In genomic region chr11:21369248-21370016, GRCm38 (mm10) we compare ENCODE assay signal across 8 mouse cellular contexts. TPM values are rescaled to one million over a fixed set of nuclear protein-coding genes. Genes with fewer than 3 reads are reported as not detected.
A peak's percentile ranks its signal among the peaks of the same experiment; 100 is the strongest.
DNase-seq lines count a peak whose midpoint lies in the region; ATAC-seq and TF ChIP-seq lines count a peak whose summit lies in the region.

No protein-coding gene starts in this region.

- no peak for ATAC-seq in kidney, embryonic 14.5 days (ENCODE audit: low FRiP score, low TSS enrichment)
- ATAC-seq in megakaryocyte progenitor cell, adult 5-6 weeks (replicated peaks; ENCODE audit: poor library complexity): peak; percentile 27

- no peaks in the 10 kb centered on the region for H3K36me3 ChIP-seq in kidney, embryonic 14.5 days (ENCODE audit: control insufficient read depth, insufficient read depth, low read length)
- H3K36me3 ChIP-seq in hindbrain, embryonic 10.5 days: no peaks in the 10 kb centered on the region

- TF ChIP-seq CTCF in cortical plate, adult 2 months (IDR thresholded peaks at IDR 0.05; ENCODE audit: extremely low read depth, insufficient read depth, low read length): no peak

- no peaks in the 10 kb centered on the region for H3K9me3 ChIP-seq in kidney, embryonic 14.5 days (ENCODE audit: control insufficient read depth, low read length)
- no peaks in the 10 kb centered on the region for H3K9me3 ChIP-seq in hindbrain, embryonic 10.5 days

- H3K4me1 ChIP-seq in kidney, embryonic 14.5 days (ENCODE audit: control insufficient read depth, insufficient read depth, low read length): no peaks in the 10 kb centered on the region
- no peaks in the 10 kb centered on the region for H3K4me1 ChIP-seq in cortical plate, adult 2 months (ENCODE audit: control insufficient read depth, insufficient read depth, low read length)
- H3K4me1 ChIP-seq in hindbrain, embryonic 10.5 days (replicated peaks): peaks cover 24% of the 10 kb centered on the region

- DNase-seq in kidney, postnatal 14 days: no peak
- DNase-seq in hindbrain, embryonic 10.5 days (ENCODE audit: low spot score): no peak
- no peak for DNase-seq in T-cell, adult 2 months (ENCODE audit: low spot score)
- no peak for DNase-seq in urinary bladder, postnatal 10 days (ENCODE audit: low spot score)
- DNase-seq in urinary bladder, postnatal 36 days (ENCODE audit: low spot score in 2 of 2): no peak

- H3K27me3 ChIP-seq in kidney, embryonic 14.5 days (ENCODE audit: control insufficient read depth, insufficient read depth, low read length): no peaks in the 10 kb centered on the region
- H3K27me3 ChIP-seq in hindbrain, embryonic 10.5 days (ENCODE audit: insufficient read depth, poor library complexity, severe bottlenecking): no peaks in the 10 kb centered on the region

- peak overlapping the region; percentile 58 for H3K9ac ChIP-seq in kidney, embryonic 14.5 days (ENCODE audit: low read depth, low read length)

- no peak for TF ChIP-seq POLR2A in cortical plate, adult 2 months (IDR thresholded peaks at IDR 0.05; ENCODE audit: extremely low read depth, insufficient read depth, low read length)

- H3K27ac ChIP-seq in kidney, embryonic 14.5 days (ENCODE audit: low read depth, low read length): no peak overlapping the region
- H3K27ac ChIP-seq in cortical plate, adult 2 months (ENCODE audit: insufficient read depth, low read length): no peak overlapping the region
- 0 out of 2 replicates have a peak overlapping the region, but pooled peaks have one; percentile 16 for H3K27ac ChIP-seq in hindbrain, embryonic 10.5 days

- H3K4me3 ChIP-seq in kidney, embryonic 14.5 days (ENCODE audit: low read length): peak overlapping the region; percentile 49
- H3K4me3 ChIP-seq in cortical plate, adult 2 months (ENCODE audit: insufficient read depth, low read length): peak overlapping the region; percentile 85; the same call in 1 of the 2 replicates
- peak overlapping the region; percentile 79 for H3K4me3 ChIP-seq in hindbrain, embryonic 10.5 days

- H3K4me2 ChIP-seq in kidney, embryonic 14.5 days (replicated peaks; ENCODE audit: low read depth, low read length): peak overlapping the region; percentile 58

- WGBS in kidney, embryonic 14.5 days: 18% methylated on average over 9 of the region's 9 CpGs
- 31% methylated on average over 9 of the region's 9 CpGs for WGBS in hindbrain, embryonic 10.5 days

RNA-seq across cellular contexts. Expression of gene Ugp2, which starts 1.6 kb away (rescaled TPM):
- 68.9 and 71.1 TPM in 2 replicates for polyA plus RNA-seq in kidney, embryonic 14.5 days (2014; fragmentation: Nextera tagmentation; extraction: Ambion mirVana)
- 58.5 and 58.7 TPM in 2 replicates for polyA plus RNA-seq in cortical plate, adult 2 months (2012; rRNA removed)
- polyA plus RNA-seq in hindbrain, embryonic 10.5 days (2016; fragmentation: Nextera tagmentation; extraction: Ambion mirVana): 52.2 and 55.7 TPM in 2 replicates
- total RNA-seq in megakaryocyte progenitor cell, adult 5-6 weeks (2015): 63.3 and 64.7 TPM in 2 replicates
- 55.0 and 72.3 TPM in 2 replicates for total RNA-seq in megakaryocyte progenitor cell, adult 5-6 weeks (2017)
